Mouse (Mus musculus) hindbrain, embryonic 12.5 days (tissue): ENCODE data around the gene Myo5c. TPM values are rescaled to one million over a fixed set of nuclear protein-coding genes. Genes with fewer than 3 reads are reported as not detected.

Experiments used
- ATAC-seq: fragments of 200-750 bp; cut with Nextera tagmentation; 2 replicates; pipeline ENCODE4 v1.8.0; 2017; ENCODE audit warnings: moderate TSS enrichment; ENCODE audit not compliant: low FRiP score
- H3K27ac ChIP-seq: fragments of 300-500 bp; sonication (generic); 2 replicates; pipeline ENCODE4 v1.5.1; 2016; ENCODE audit warnings: mild to moderate bottlenecking
- H3K27me3 ChIP-seq: fragments of 300-500 bp; sonication (generic); 2 replicates; pipeline ENCODE4 v1.6.1; 2016; ENCODE audit warnings: mild to moderate bottlenecking
- H3K36me3 ChIP-seq: fragments of 300-500 bp; sonication (generic); 2 replicates; pipeline ENCODE4 v1.6.1; 2016; ENCODE audit warnings: mild to moderate bottlenecking
- H3K4me1 ChIP-seq: fragments of 300-500 bp; sonication (generic); 2 replicates; pipeline ENCODE4 v1.6.1; 2016
- H3K4me2 ChIP-seq: fragments of 300-500 bp; sonication (generic); replicated peaks from 2 replicates; pipeline ENCODE4 v1.6.1; 2016; ENCODE audit warnings: mild to moderate bottlenecking
- H3K4me3 ChIP-seq: fragments of 300-500 bp; sonication (generic); 2 replicates; pipeline ENCODE4 v1.5.1; 2016; ENCODE audit warnings: mild to moderate bottlenecking
- H3K9ac ChIP-seq: fragments of 300-500 bp; sonication (generic); 2 replicates; pipeline ENCODE4 v1.6.1; 2016; ENCODE audit warnings: mild to moderate bottlenecking, moderate library complexity
- H3K9me3 ChIP-seq: fragments of 300-500 bp; sonication (generic); replicated peaks from 2 replicates; pipeline ENCODE4 v1.6.1; 2016; ENCODE audit warnings: mild to moderate bottlenecking
- WGBS: fragments of 180-500 bp; shearing (Covaris S2); methylation state at CpG from one replicate; pipeline ENCODE4 v1.1.7; 2016; 5-methylcytosine and 5-hydroxymethylcytosine counted together
- polyA plus RNA-seq: library from polyadenylated mRNA; unstranded; fragments of >200 nt; fragmentation: Nextera tagmentation; extraction: Ambion mirVana; gene quantifications from 2 replicates; pipeline ENCODE4 v1.2.1, GENCODE M21; 2016

The Myo5c gene
- polyA plus RNA-seq, 1 experiment from 2014 or later, result 1.8 TPM

DNA sequence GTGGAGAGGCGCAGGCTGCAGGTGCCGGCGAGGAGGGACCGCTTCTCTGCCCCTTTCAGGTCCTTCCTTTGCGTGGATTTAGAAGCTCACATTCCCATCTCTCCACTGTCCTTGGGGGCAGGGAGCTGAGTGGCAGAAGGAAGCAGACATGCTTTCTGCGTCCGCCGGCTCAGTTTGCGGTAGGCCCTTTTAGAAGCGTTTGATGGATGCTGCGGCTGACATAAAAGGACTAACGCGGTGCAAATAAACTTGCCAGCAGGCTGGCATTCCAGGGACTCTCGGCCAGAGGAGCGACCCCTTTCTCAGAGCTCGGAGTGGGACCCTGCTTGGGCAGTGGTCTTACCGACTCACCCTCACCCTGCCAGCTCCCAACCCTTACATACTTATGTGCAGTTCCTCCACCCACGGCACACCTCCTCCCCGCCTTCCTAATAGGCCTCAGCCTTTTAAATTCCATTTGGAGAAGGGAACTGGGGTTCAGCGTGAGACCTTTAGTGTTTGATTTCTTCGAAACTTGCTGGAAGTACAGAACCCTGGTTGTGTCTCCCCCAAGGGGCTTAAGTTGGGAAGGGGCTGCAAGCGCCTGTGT is 82.8 kb downstream of the Myo5c start:
- H3K4me3 ChIP-seq, result peak overlapping the region; percentile 68
- 0 out of 2 replicates have a peak, but pooled peaks cover 2% of the 10 kb centered on the region for H3K36me3 ChIP-seq
- peak; percentile 19; the same call in 1 of the 2 replicates for ATAC-seq
- H3K9me3 ChIP-seq, result no peaks in the 10 kb centered on the region
- no peaks in the 10 kb centered on the region for H3K27me3 ChIP-seq
- H3K4me2 ChIP-seq, result peak overlapping the region; percentile 73
- H3K27ac ChIP-seq, result peak overlapping the region; percentile 77
- H3K4me1 ChIP-seq, result peaks cover 18% of the 10 kb centered on the region
- H3K9ac ChIP-seq, result peak overlapping the region; percentile 77
- WGBS, result 3% methylated on average over 22 of the region's 22 CpGs

GRCm38 (mm10) chr9:75315238-75315637 is 83.4 kb downstream of the Myo5c start:
- Histone ChIP-seq H3K27ac (no peak overlapping the region), H3K9ac (no peak overlapping the region; the same call in 1 of the 2 replicates), H3K36me3 (0 out of 2 replicates have a peak, but pooled peaks cover 2% of the 10 kb centered on the region), H3K4me3 (peak overlapping the region; percentile 68), H3K27me3 (no peaks in the 10 kb centered on the region), H3K4me2 (peak overlapping the region; percentile 73), H3K4me1 (peaks cover 18% of the 10 kb centered on the region), H3K9me3 (no peaks in the 10 kb centered on the region)
- 74% methylated on average over 3 of the region's 3 CpGs for WGBS
- ATAC-seq, result no peak

DNA sequence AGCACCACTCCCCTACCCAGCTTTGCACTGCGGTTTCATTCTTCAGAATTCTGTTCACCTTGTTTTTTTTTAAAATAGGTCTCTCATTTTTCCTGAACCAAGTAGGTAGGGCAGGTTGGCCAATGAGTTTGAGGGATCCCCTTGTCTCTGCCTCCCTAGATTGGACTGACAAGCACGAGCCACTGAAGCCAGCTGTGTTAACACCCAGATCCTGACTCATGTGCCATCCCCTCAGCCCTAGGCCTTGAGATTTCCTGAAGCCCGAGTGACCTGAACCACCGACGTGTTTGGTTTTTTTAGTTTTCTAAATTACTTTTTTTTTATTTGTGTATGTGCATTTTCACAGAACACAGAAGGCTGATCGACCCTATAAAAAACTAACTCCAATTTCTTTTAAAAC is 85.0 kb downstream of the Myo5c start:
- Histone ChIP-seq H3K4me2 (no peak overlapping the region), H3K9me3 (no peaks in the 10 kb centered on the region), H3K36me3 (0 out of 2 replicates have a peak, but pooled peaks cover 2% of the 10 kb centered on the region), H3K27ac (no peak overlapping the region), H3K27me3 (no peaks in the 10 kb centered on the region), H3K9ac (no peak overlapping the region), H3K4me1 (peaks cover 18% of the 10 kb centered on the region), H3K4me3 (no peak overlapping the region)
- 87% methylated on average over 6 of the region's 6 CpGs for WGBS
- ATAC-seq, result no peak

DNA sequence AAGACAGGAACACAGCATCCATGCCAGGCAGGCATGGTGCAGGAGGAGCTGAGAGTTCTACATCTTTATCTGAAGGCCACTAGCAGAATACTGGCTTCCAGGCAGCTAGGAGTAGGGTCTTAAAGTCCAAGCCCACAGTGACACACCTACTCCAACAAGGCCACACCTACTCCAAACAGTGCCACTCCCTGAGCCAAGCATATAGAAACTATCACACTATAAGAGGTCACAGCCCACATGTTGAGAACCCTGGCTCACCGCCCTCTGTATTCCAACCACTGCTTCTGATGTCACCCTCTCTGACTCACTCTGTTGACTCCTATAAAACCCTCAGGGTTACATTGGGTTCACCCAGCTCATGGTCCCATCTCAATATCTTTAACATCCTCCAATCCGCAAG is 86.4 kb downstream of the Myo5c start:
- no peak overlapping the region for H3K27ac ChIP-seq
- no peaks in the 10 kb centered on the region for H3K9me3 ChIP-seq
- no peak for ATAC-seq
- no peaks in the 10 kb centered on the region for H3K27me3 ChIP-seq
- no peak overlapping the region for H3K4me3 ChIP-seq
- WGBS, result 95% methylated on average over 2 of the region's 2 CpGs
- H3K36me3 ChIP-seq, result 0 out of 2 replicates have a peak, but pooled peaks cover 2% of the 10 kb centered on the region
- no peak overlapping the region for H3K4me2 ChIP-seq
- peaks cover 18% of the 10 kb centered on the region for H3K4me1 ChIP-seq
- H3K9ac ChIP-seq, result no peak overlapping the region

- peaks cover 13% of the 10 kb centered on the region for H3K4me1 ChIP-seq
- no peak overlapping the region for H3K9ac ChIP-seq
- H3K4me3 ChIP-seq, result no peak overlapping the region
- H3K36me3 ChIP-seq, result 0 out of 2 replicates have a peak, but pooled peaks cover 2% of the 10 kb centered on the region
- no peak overlapping the region for H3K27ac ChIP-seq
- ATAC-seq, result no peak
- no peaks in the 10 kb centered on the region for H3K27me3 ChIP-seq
- no peaks in the 10 kb centered on the region for H3K9me3 ChIP-seq
- no peak overlapping the region for H3K4me2 ChIP-seq
- 81% methylated on average over 3 of the region's 3 CpGs for WGBS
Measured at GRCm38 (mm10) chr9:75319365-75319764, 87.5 kb downstream of the Myo5c start.

- Histone ChIP-seq H3K4me1 (no peaks in the 10 kb centered on the region), H3K27me3 (no peaks in the 10 kb centered on the region), H3K36me3 (0 out of 2 replicates have a peak, but pooled peaks cover 2% of the 10 kb centered on the region), H3K9ac (no peak overlapping the region), H3K4me3 (no peak overlapping the region), H3K4me2 (no peak overlapping the region), H3K27ac (no peak overlapping the region), H3K9me3 (no peaks in the 10 kb centered on the region)
- 86% methylated on average over 13 of the region's 13 CpGs for WGBS
- no peak for ATAC-seq
Measured at GRCm38 (mm10) chr9:75322099-75322885, 90.5 kb downstream of the Myo5c start.

- H3K27me3 ChIP-seq, result no peaks in the 10 kb centered on the region
- WGBS, result 94% methylated on average over 3 of the region's 3 CpGs
- H3K4me2 ChIP-seq, result no peak overlapping the region
- H3K27ac ChIP-seq, result no peak overlapping the region
- H3K9ac ChIP-seq, result no peak overlapping the region
- no peaks in the 10 kb centered on the region for H3K4me1 ChIP-seq
- H3K9me3 ChIP-seq, result no peaks in the 10 kb centered on the region
- peaks cover 27% of the 10 kb centered on the region for H3K36me3 ChIP-seq
- ATAC-seq, result no peak
- H3K4me3 ChIP-seq, result no peak overlapping the region
Measured at GRCm38 (mm10) chr9:75328047-75328446, 96.2 kb downstream of the Myo5c start.

DNA sequence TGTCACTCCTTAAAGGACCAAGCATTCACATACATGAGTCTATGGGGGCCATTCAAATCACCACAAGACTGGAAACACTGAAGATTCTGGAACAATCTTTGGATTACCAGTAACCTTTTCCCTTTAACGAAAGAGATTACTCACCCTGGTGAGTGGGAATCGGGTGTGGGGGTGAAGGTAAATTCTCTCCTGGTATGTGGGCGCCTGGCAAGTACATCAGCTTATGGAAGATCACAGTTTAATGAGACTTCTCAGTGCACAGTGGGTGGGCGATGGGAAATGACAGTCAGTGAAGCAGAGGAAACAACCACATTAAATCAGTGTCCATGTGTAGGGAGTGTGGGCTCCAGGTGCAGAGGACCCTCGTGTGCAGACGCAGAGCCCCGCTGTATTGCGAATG is 99.0 kb downstream of the Myo5c start:
- 84% methylated on average over 8 of the region's 8 CpGs for WGBS
- ATAC-seq, result no peak
- H3K4me1 ChIP-seq, result no peaks in the 10 kb centered on the region
- H3K9ac ChIP-seq, result no peak overlapping the region
- H3K36me3 ChIP-seq, result peaks cover 46% of the 10 kb centered on the region
- no peak overlapping the region for H3K4me2 ChIP-seq
- H3K4me3 ChIP-seq, result no peak overlapping the region
- no peaks in the 10 kb centered on the region for H3K27me3 ChIP-seq
- no peak overlapping the region for H3K27ac ChIP-seq
- no peaks in the 10 kb centered on the region for H3K9me3 ChIP-seq

DNA sequence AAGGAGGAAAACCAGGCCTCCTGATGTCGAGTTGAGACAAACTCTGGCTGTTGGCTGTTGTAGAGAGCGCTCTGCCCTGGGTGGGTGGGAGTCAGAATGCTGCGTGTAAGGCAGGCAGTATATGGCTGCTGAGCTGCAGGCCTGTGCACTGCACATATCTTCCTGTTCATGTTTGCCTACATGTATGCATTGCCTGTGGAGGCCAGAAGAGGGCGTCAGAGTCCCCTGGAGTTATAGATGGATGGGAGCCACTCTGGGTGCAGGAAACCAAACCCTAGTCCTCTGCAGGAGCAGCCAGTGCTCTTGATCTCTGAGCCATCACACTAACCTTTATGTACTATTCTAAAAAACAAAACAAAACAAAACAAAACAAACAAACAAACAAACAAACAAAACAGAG is 102.6 kb downstream of the Myo5c start:
- no peak overlapping the region for H3K9ac ChIP-seq
- no peaks in the 10 kb centered on the region for H3K9me3 ChIP-seq
- H3K4me1 ChIP-seq, result no peaks in the 10 kb centered on the region
- H3K4me2 ChIP-seq, result no peak overlapping the region
- H3K27me3 ChIP-seq, result no peaks in the 10 kb centered on the region
- 89% methylated on average over 4 of the region's 4 CpGs for WGBS
- H3K27ac ChIP-seq, result no peak overlapping the region
- H3K36me3 ChIP-seq, result peaks cover 68% of the 10 kb centered on the region
- no peak for ATAC-seq
- H3K4me3 ChIP-seq, result no peak overlapping the region

DNA sequence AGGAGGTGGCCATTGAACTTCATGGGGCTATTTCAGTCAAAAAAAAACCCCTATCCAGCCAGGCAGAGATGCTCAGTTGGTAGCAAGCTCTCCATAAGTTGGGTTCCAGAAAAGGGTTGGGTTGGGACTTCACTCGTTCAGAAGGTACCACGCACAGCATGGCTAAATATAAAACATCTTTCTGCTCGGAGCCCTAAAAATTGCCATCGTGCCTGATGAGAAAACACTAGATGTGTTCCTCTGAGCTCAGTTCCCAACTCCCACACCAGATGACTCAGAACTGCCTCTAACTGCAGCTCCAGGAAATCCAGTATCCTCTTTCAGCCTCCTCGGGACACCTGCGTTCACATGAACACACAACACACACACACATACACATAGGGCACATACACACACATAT is 106.2 kb downstream of the Myo5c start:
- no peaks in the 10 kb centered on the region for H3K4me1 ChIP-seq
- no peaks in the 10 kb centered on the region for H3K9me3 ChIP-seq
- peaks cover 66% of the 10 kb centered on the region for H3K36me3 ChIP-seq
- no peak for ATAC-seq
- WGBS, result 94% methylated on average over 6 of the region's 6 CpGs
- H3K27ac ChIP-seq, result no peak overlapping the region
- H3K27me3 ChIP-seq, result no peaks in the 10 kb centered on the region
- no peak overlapping the region for H3K4me3 ChIP-seq
- no peak overlapping the region for H3K4me2 ChIP-seq
- no peak overlapping the region for H3K9ac ChIP-seq

- H3K36me3 ChIP-seq, result peaks cover 58% of the 10 kb centered on the region
- no peak overlapping the region for H3K4me3 ChIP-seq
- H3K4me2 ChIP-seq, result no peak overlapping the region
- ATAC-seq, result no peak
- no peaks in the 10 kb centered on the region for H3K27me3 ChIP-seq
- no peaks in the 10 kb centered on the region for H3K4me1 ChIP-seq
- 85% methylated on average over 4 of the region's 4 CpGs for WGBS
- H3K9ac ChIP-seq, result no peak overlapping the region
- no peak overlapping the region for H3K27ac ChIP-seq
- no peaks in the 10 kb centered on the region for H3K9me3 ChIP-seq
Measured at GRCm38 (mm10) chr9:75342433-75342832, 110.6 kb downstream of the Myo5c start.

- no peak within 1 kb of the TSS for H3K9ac ChIP-seq
- H3K4me3 ChIP-seq, result no peak within 1 kb of the TSS
- WGBS, result 97% methylated on average over 5 of the region's 5 CpGs
- no peak within 1 kb of the TSS for H3K27ac ChIP-seq
- no peaks in the 10 kb centered on the region for H3K4me1 ChIP-seq
- ATAC-seq, result no peak
- no peak within 1 kb of the TSS for H3K4me2 ChIP-seq
- H3K9me3 ChIP-seq, result no peaks in the 10 kb centered on the region
- H3K27me3 ChIP-seq, result no peaks in the 10 kb centered on the region
- peaks cover 29% of the 10 kb centered on the region; the same call in 1 of the 2 replicates for H3K36me3 ChIP-seq
Measured at GRCm38 (mm10) chr9:75347458-75347857, 115.6 kb downstream of the Myo5c start, which contains the start of gene Bcl2l10. Gene Bcl2l10, plus strand, starts transcription at chr9:75347758.
